Mouse (Mus musculus) heart, adult 18-20 months (tissue): Measurements from ENCODE around the gene Gm37240. TPM values are rescaled to one million over a fixed set of nuclear protein-coding genes. Genes with fewer than 3 reads are reported as not detected.
A peak's percentile ranks its signal among the peaks of the same experiment; 100 is the strongest.

Source experiments
- DNase-seq, 2 experiments: peaks; one replicate each; pipeline ENCODE4 v3.0.0; 2021 to 2022; ENCODE audit warnings: mixed read lengths in 1 of 2
- total RNA-seq, 2 experiments: library from RNA; stranded (reverse); gene quantifications; 2 replicates each; pipeline ENCODE4 v1.2.3; 2021

Gm37240 gene
- total RNA-seq, 2 experiments from 2014 or later = 30.0 to 39.3 TPM

GRCm38 (mm10) chr3:84825990-84826389 lies 1061.3 kb downstream of the Gm37240 start:
- DNase-seq = no peak

GRCm38 (mm10) chr3:84820654-84821201 lies 1066.6 kb downstream of the Gm37240 start:
- no peak for DNase-seq

DNA sequence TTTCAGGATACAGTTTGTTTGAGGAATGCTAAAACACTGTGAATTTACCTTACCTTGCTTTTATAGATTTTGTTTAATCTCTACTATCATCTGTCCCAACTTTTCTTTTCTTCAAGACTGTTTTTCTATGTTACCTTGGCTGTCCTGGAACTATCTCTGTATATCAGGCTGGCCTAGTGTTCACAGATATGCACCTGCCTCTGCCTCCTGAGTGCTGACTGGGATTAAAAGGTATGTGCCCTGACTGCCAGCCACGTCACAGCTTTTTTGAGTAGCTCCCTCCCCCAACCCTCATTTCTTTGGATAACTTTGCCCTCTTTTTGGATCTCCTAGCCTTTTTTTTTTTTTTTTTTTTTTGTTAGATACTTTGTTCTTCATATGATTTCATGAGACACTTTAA lies 1070.4 kb downstream of the Gm37240 start:
- no peak for DNase-seq

DNA sequence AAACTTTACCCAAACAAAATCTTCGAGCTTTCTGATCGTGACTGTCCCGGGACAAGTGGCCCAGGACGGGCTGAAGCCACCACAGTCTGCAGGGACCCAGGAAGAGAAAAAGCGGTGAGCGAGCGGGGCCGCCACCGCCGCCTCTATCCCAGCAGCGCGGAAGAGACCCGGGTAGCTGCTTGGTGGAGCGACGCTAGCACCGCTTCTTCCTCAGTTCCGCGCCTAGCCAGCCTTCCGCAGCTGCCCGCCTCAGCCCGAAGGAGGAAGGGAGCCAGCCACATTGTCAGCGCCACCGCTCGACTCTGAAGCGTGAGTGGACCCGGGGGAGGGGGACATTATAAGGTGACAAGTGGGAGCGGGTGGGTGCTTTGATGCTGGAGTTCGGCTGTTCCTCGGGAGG lies 1071.9 kb downstream of the Gm37240 start:
- peak in 1 of 2 experiments; percentile 56 for DNase-seq

DNA sequence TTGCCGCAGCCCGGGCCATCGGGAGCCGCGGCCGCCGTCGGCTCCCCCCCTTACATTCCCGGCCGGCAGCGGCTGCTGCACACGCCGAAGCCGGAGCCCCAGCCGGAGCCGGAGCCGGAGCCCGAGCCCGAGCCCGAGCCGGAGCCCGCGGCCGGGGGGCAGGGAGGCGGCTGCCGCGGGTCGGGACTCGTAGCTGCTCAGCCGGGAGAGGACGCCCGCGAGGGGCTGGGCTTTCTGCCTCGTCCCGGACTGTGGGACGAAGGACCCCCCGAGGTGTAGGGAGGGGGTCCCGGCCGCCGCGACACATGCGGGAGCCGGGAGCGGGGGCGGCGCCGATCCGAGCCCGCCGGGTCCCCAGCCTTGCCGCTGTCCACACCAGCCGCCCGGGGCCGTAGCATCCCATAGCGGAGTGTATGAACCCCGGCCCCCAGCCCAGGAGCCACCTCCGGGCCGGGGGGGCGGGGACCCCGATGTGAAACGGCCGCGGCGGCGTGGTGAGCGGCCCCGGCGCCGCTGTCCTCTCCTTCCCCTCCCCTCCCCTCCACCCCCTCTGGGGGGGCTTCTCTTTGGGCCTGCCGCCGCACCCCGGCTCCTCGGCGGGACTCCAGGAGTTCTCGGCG lies 1072.4 kb downstream of the Gm37240 start, which contains the start of gene Fbxw7:
TSS of gene Fbxw7 (plus strand) at position 507 of the 620 bp plus-strand sequence.
- no peak for DNase-seq

DNA sequence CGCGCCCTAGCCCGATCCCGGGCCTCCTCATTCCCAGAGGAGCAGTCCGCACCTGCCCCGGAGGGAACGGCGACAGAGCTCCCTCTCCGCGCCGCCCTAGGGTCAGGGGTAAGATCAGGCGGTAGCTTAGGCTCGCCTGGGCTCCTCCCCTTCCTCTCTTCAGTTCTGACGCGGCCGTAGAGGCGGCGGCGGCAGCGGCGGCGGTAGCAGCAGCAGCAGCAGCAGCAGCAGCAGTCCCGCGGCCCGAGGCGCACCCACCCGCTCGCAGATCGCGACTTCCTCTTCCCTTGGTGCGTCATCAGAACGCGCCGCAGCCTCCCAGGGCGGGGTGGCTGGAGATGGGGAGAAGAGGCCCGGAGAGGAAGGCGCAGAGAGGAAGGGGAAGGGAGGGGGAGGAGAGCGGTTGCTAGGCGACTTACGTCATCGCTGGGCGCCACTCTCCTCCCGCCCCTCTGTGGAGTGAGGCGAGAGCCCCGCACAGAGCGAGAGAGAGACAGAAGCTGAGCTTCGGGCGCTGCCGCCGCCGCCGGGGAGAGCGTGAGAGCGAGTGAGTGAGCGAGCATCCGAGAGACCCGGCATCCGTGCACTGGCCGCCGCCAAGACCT lies 1073.1 kb downstream of the Gm37240 start:
- DNase-seq = peak; percentile 100

DNA sequence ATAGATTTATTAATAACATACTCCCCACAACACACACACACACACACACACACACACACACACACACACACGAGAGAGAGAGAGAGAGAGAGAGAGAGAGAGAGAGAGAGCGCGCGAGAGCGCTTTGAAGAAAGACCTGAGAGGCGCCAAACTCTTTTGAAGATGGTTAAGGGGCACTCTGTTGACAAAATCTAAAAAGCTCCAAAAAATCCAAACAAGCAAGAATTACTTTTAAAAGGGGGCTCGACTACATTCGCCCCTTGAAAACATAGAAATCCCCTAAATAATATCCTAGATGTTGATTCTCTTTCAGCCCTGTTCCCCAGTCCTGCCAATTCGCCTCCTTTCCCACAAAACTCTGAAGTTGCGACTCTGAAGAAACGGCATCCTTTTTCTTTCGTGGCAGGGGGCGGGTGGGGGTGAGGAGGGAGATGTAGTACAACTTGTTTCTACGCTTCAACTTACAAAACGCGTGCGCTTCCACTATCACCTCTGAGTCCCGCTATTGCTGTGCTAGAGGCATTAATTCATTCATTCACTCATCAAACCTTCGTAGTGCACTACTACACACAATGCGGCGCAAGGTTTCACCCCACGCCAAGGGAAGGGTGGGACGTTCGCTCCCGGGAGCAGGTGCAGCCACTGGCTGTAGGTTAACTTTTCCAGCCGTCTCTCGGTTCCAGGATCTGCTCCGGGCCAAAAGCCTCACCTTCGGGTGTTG lies 1073.7 kb downstream of the Gm37240 start:
- no peak for DNase-seq

GRCm38 (mm10) chr3:84810803-84811202 lies 1076.5 kb downstream of the Gm37240 start:
- DNase-seq = no peak

GRCm38 (mm10) chr3:84808906-84809305 lies 1078.4 kb downstream of the Gm37240 start:
- DNase-seq = no peak

DNA sequence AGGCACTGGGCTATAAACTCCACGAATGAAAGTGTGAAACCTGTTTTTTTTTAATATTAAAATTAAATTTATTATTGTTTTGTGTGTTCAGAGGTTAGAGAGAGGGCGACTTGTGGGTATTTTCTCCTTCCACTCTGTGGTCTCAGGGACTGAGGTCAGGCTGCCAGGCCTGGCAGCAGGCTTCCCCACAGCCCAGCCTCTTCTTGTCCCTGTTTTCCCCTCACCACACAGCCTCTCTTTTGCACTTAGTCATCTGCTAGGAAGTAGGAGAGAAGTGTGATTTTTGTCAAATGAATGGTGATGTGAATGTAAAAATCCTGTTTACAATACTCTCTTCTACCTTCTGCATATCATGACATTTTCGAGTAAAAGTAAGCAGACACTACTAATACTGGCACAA lies 1079.5 kb downstream of the Gm37240 start:
- no peak for DNase-seq

DNA sequence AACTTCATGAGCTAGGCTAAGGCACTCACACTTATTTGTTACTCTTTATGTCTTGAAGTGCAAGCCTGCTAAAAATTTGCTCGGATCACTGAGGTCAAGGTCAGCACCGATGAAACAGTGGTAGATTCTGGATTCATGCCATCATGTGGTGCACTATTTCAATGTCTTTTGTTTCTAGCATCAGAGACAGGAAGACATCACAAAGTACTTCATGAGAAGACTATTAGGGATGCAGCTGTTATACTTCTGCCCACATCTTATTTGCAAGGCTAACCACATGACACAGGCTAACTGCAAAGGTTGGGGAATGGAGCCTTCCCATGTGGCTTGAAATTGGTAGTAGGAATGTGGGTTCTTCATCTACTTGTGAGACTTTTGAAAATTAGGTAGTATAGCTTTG lies 1081.1 kb downstream of the Gm37240 start:
- DNase-seq = no peak

- no peak for DNase-seq
These were observed 1083.3 kb downstream of the Gm37240 start for GRCm38 (mm10) chr3:84804036-84804435.

GRCm38 (mm10) chr3:84787914-84788313 lies 1099.4 kb downstream of the Gm37240 start:
- no peak for DNase-seq

- DNase-seq = no peak
These were observed 1111.2 kb downstream of the Gm37240 start for GRCm38 (mm10) chr3:84776084-84776483.

DNA sequence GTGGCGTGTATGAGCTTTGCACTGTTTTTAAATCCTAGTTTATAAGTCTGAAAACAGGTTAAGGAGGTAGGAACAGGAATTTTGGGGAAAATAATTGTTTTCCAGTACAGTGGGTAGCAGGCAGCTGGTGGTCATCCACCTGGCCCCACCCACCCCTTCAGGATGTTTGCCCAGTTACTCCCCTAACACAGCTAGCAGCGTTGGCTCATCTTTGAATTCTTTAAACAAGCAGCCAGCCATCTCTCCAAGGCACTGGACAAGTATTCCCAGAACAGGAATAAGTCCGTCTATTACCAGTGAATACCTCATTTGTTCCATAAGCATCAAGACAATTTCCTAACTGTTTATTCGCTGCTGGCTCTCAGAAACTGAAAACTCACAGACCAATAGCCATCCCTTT lies 1111.7 kb downstream of the Gm37240 start:
- no peak for DNase-seq

DNA sequence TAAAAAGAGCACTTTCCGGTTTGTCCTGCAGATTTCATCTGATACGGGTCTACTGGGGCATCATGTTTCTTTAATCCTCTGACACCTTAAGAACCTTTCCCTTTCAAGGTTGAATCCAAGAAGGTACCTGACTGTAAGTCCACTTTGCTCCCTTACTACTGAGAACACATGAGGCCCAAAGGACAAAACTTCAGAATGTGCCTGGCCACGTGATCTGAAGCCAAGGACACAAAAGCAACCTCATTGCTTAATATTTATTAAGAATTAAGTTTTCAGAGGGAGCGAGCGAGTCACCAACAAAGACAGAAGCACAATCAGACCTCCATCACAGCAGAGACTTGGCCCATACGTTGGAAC lies 1112.3 kb downstream of the Gm37240 start:
- no peak for DNase-seq

GRCm38 (mm10) chr3:84774246-84775066 lies 1112.9 kb downstream of the Gm37240 start:
- DNase-seq = no peak

- DNase-seq = peak in 1 of 2 experiments; percentile 10
These were observed 1115.3 kb downstream of the Gm37240 start for GRCm38 (mm10) chr3:84771980-84772379.

DNA sequence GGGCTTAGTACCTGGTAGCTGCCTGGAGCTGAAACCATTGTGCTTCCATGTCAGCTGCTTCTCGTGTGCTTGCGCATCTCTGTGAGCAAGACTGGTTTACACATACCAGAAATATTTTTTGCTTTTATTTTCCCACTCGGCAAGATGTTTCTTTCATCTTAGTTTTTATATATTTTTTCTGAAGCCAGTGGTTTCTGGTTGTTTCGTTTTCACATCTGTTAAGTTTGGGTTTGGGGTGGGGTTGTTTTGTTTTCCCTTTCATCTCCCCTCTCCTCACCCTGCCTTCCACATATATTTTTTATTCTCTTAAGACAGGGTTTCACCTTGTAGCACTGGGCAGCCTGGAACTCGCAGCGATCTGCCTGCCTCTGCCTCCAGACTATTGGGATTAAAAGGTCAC lies 1116.8 kb downstream of the Gm37240 start:
- no peak for DNase-seq

DNA sequence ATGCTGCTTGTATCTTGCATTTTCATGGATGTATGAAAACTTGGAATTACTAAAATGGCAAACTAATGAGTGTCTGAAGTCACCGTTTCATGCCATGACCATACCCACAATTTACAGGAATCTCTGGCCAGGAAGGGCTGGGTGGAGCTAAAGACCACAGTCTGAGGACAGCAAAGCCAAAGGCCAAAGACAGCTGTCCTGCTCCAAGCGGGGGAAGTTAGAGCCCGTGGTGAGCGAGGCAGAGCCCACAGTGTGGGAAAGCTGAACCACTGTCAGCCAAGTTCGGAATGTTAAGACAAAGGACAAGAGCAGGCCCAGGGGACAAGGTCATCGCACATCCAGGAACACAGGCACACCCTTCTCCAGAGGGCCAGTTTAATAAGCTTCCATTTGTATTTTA lies 1117.9 kb downstream of the Gm37240 start:
- no peak for DNase-seq

GRCm38 (mm10) chr3:84768940-84769339 lies 1118.4 kb downstream of the Gm37240 start:
- DNase-seq = no peak

- DNase-seq = no peak
These were observed 1133.5 kb downstream of the Gm37240 start for GRCm38 (mm10) chr3:84753816-84754215.
